Mouse (Mus musculus) liver, embryonic 12.5 days (tissue): ENCODE measurements at regions not wholly inside any gene's neighbourhood (a gene's known extent, or its start where the extent isn't known, plus 50 kb on each side); places are given as distances from the start of the nearest gene placed in this dataset.

Experiments
- ATAC-seq: fragments of 200-750 bp; cut with Nextera tagmentation; 2 replicates; pipeline ENCODE4 v1.8.0; 2017; ENCODE audit warnings: moderate number of reproducible peaks, mild to moderate bottlenecking, moderate library complexity
- H3K27ac ChIP-seq: fragments of 300-500 bp; sonication (generic); 2 replicates; pipeline ENCODE4 v1.5.1; 2016; ENCODE audit warnings: mild to moderate bottlenecking
- H3K27me3 ChIP-seq: fragments of 300-500 bp; sonication (generic); replicated peaks from 2 replicates; pipeline ENCODE4 v1.6.1; 2016; ENCODE audit warnings: mild to moderate bottlenecking, moderate library complexity
- H3K36me3 ChIP-seq: fragments of 300-500 bp; sonication (generic); 2 replicates; pipeline ENCODE4 v1.6.1; 2016; ENCODE audit warnings: mild to moderate bottlenecking, moderate library complexity
- H3K4me1 ChIP-seq: fragments of 300-500 bp; sonication (generic); 2 replicates; pipeline ENCODE4 v1.6.1; 2016
- H3K4me2 ChIP-seq: fragments of 300-500 bp; sonication (generic); 2 replicates; pipeline ENCODE4 v1.6.1; 2016; ENCODE audit warnings: mild to moderate bottlenecking, moderate library complexity
- H3K4me3 ChIP-seq: fragments of 300-500 bp; sonication (generic); 2 replicates; pipeline ENCODE4 v1.5.1; 2016; ENCODE audit warnings: mild to moderate bottlenecking, moderate library complexity
- H3K9ac ChIP-seq: fragments of 300-500 bp; sonication (generic); 2 replicates; pipeline ENCODE4 v1.6.1; 2016; ENCODE audit warnings: mild to moderate bottlenecking, moderate library complexity
- H3K9me3 ChIP-seq: fragments of 300-500 bp; sonication (generic); replicated peaks from 2 replicates; pipeline ENCODE4 v1.6.1; 2016; ENCODE audit warnings: mild to moderate bottlenecking, moderate library complexity
- WGBS: fragments of 180-500 bp; shearing (Covaris S2); methylation state at CpG from one replicate; pipeline ENCODE4 v1.1.7; 2016; ENCODE audit not compliant: insufficient replicate concordance; 5-methylcytosine and 5-hydroxymethylcytosine counted together

GRCm38 (mm10) chr13:99052076-99052475, 67.7 kb upstream of the 1700024P04Rik start:
- Histone ChIP-seq H3K4me3 (no peak overlapping the region), H3K27me3 (peaks cover 21% of the 10 kb centered on the region), H3K36me3 (no peaks in the 10 kb centered on the region), H3K4me1 (no peaks in the 10 kb centered on the region), H3K4me2 (no peak overlapping the region), H3K27ac (no peak overlapping the region), H3K9ac (no peak overlapping the region), H3K9me3 (no peaks in the 10 kb centered on the region)
- 56% methylated on average over 1 of the region's 1 CpGs for WGBS
- no peak for ATAC-seq

GRCm38 (mm10) chr13:99049699-99050098, 65.3 kb upstream of the 1700024P04Rik start:
- H3K4me3 ChIP-seq, result no peak overlapping the region
- no peaks in the 10 kb centered on the region for H3K36me3 ChIP-seq

DNA sequence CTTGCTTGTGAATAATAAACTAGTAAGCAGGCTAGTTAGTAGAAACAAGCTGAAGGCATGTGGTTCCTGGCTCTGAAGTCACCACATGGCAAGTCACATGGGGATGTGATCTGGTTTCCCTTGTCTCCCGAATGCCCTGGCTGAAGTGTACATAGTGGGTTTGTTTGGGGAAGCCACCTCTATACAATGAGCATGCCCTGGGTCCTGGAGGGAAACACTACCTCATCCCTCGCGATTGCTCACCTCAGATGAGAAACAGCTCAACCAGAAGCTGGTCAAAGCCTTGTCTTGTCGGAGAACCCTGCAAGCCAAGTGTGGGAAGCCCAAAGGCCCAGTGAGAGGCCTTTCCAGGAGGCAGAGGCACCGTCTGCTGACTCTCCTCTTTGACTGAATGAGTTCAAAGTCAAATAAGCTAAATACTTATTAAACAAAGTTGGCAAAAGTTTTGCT, 64.3 kb upstream of the 1700024P04Rik start:
- no peaks in the 10 kb centered on the region for H3K36me3 ChIP-seq
- H3K4me2 ChIP-seq, result no peak overlapping the region
- no peak overlapping the region for H3K27ac ChIP-seq
- 65% methylated on average over 5 of the region's 5 CpGs for WGBS
- no peaks in the 10 kb centered on the region for H3K9me3 ChIP-seq
- H3K4me1 ChIP-seq, result no peaks in the 10 kb centered on the region
- H3K27me3 ChIP-seq, result peaks cover 7% of the 10 kb centered on the region; the same call in 1 of the 2 replicates
- no peak for ATAC-seq
- H3K9ac ChIP-seq, result no peak overlapping the region
- no peak overlapping the region for H3K4me3 ChIP-seq

More at GRCm38 (mm10) chr13:99049699-99050098, 65.3 kb upstream of the 1700024P04Rik start:
- no peak overlapping the region for H3K9ac ChIP-seq
- H3K4me2 ChIP-seq, result no peak overlapping the region
- H3K27ac ChIP-seq, result no peak overlapping the region
- ATAC-seq, result no peak
- WGBS, result 54% methylated on average over 4 of the region's 4 CpGs
- H3K4me1 ChIP-seq, result no peaks in the 10 kb centered on the region
- H3K27me3 ChIP-seq, result peaks cover 17% of the 10 kb centered on the region
- no peaks in the 10 kb centered on the region for H3K9me3 ChIP-seq

DNA sequence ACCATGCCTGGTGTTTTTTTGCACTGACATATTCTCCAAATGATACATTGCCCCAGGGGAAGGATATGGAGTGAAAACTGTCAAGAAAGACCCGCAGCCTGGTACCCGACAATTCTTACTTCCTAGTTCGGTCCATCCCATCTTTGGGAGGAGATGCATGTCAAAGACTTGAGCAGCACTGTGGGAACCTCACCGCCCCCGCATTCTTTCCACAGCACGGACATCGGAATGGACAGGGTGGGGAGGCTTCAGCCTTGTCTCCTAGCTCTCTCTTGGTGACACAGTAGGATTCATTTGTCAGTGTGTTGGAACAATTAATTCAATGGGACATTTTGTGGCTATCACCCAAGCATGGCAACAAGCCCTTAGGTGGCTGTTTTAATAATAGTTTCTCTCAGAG, 62.9 kb upstream of the 1700024P04Rik start:
- Histone ChIP-seq H3K27me3 (peaks cover 7% of the 10 kb centered on the region; the same call in 1 of the 2 replicates), H3K27ac (no peak overlapping the region), H3K36me3 (no peaks in the 10 kb centered on the region), H3K9ac (no peak overlapping the region), H3K4me1 (no peaks in the 10 kb centered on the region), H3K4me2 (no peak overlapping the region), H3K4me3 (no peak overlapping the region), H3K9me3 (no peaks in the 10 kb centered on the region)
- no peak for ATAC-seq
- 80% methylated on average over 7 of the region's 7 CpGs for WGBS

DNA sequence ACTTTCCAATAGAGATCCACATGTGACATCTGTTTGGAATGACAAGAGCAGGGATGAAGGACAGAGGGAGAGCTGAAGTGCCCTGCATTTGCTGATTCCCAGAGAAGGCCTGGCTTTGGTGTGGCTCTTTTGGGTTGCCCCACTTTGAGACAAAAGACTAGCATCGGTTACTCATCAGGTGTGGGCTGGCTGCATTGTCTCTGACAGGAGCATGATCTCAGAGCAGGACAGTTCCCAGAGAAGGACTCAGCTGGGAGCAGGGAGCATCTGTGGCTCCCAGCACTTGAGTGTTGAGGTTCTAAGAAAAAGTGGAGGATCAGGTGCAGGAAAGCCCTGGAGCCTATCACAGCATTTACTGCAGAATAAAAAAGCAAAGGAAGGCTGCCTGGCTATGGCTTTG, 62.4 kb upstream of the 1700024P04Rik start:
- no peak for ATAC-seq
- H3K27ac ChIP-seq, result no peak overlapping the region
- H3K4me1 ChIP-seq, result no peaks in the 10 kb centered on the region
- H3K9me3 ChIP-seq, result no peaks in the 10 kb centered on the region
- no peak overlapping the region for H3K4me3 ChIP-seq
- 86% methylated on average over 1 of the region's 1 CpGs for WGBS
- no peak overlapping the region for H3K4me2 ChIP-seq
- H3K9ac ChIP-seq, result no peak overlapping the region
- peaks cover 7% of the 10 kb centered on the region; the same call in 1 of the 2 replicates for H3K27me3 ChIP-seq
- H3K36me3 ChIP-seq, result no peaks in the 10 kb centered on the region

GRCm38 (mm10) chr13:99042086-99042485, 57.7 kb upstream of the 1700024P04Rik start:
- WGBS, result 69% methylated on average over 6 of the region's 6 CpGs
- no peak overlapping the region for H3K9ac ChIP-seq
- H3K4me1 ChIP-seq, result no peaks in the 10 kb centered on the region
- no peak for ATAC-seq
- no peak overlapping the region for H3K27ac ChIP-seq
- no peaks in the 10 kb centered on the region for H3K9me3 ChIP-seq
- no peak overlapping the region for H3K4me2 ChIP-seq
- H3K4me3 ChIP-seq, result no peak overlapping the region
- no peaks in the 10 kb centered on the region for H3K36me3 ChIP-seq
- peaks cover 7% of the 10 kb centered on the region; the same call in 1 of the 2 replicates for H3K27me3 ChIP-seq

DNA sequence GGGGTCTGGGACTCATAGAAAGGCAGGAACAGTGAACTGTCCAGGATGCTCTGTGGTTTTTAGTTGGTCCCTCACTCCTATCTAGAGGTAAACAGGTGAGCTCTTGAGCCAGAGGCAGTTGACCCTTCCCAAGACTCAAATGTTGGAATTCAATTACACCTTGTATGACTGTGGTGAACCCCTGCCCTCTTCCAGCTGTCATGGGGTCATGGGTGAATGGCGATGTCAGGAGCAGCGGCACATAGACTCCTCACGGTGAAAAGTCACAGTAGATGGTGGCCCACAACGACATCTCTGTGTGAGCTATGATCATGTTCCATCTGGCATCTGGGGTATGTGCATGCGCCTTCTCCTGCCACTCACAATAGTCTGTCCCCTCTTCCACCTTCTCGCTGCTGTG, 56.9 kb upstream of the 1700024P04Rik start:
- WGBS, result 83% methylated on average over 6 of the region's 6 CpGs
- ATAC-seq, result no peak
- H3K4me3 ChIP-seq, result no peak overlapping the region
- H3K27ac ChIP-seq, result no peak overlapping the region
- no peaks in the 10 kb centered on the region for H3K27me3 ChIP-seq
- no peaks in the 10 kb centered on the region for H3K36me3 ChIP-seq
- no peaks in the 10 kb centered on the region for H3K4me1 ChIP-seq
- H3K9me3 ChIP-seq, result no peaks in the 10 kb centered on the region
- H3K9ac ChIP-seq, result no peak overlapping the region
- H3K4me2 ChIP-seq, result no peak overlapping the region

DNA sequence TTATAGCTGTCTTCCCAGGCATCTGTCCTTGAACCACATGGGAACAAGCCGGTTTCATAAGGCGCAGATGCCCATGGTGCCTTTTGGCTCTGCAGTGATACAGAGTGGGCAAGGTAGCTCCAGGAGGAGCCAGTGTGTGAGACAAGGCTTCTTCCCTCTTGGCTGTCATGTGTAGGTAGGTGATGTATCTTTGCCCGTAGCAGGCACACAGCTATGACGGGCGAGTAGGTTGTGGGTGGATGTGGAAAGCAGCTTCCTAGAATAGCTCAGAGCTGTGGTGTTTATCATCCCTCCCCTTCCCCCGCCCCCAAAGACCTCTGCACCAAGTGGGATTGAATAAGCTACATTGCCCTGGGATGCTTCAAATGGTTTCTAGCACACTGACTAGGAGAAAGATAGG, 56.5 kb upstream of the 1700024P04Rik start:
- 64% methylated on average over 6 of the region's 6 CpGs for WGBS

GRCm38 (mm10) chr13:99040171-99040570, 55.8 kb upstream of the 1700024P04Rik start:
- H3K9ac ChIP-seq, result no peak overlapping the region
- H3K4me3 ChIP-seq, result no peak overlapping the region
- no peaks in the 10 kb centered on the region for H3K27me3 ChIP-seq
- H3K36me3 ChIP-seq, result no peaks in the 10 kb centered on the region
- H3K27ac ChIP-seq, result no peak overlapping the region
- H3K4me2 ChIP-seq, result no peak overlapping the region
- WGBS, result 49% methylated on average over 4 of the region's 4 CpGs
- no peaks in the 10 kb centered on the region for H3K9me3 ChIP-seq
- ATAC-seq, result no peak
- H3K4me1 ChIP-seq, result no peaks in the 10 kb centered on the region

More for the DNA sequence above, 56.5 kb upstream of the 1700024P04Rik start:
- no peaks in the 10 kb centered on the region for H3K36me3 ChIP-seq
- no peak for ATAC-seq
- H3K4me1 ChIP-seq, result no peaks in the 10 kb centered on the region
- H3K9ac ChIP-seq, result no peak overlapping the region
- H3K4me3 ChIP-seq, result no peak overlapping the region
- H3K9me3 ChIP-seq, result no peaks in the 10 kb centered on the region
- no peak overlapping the region for H3K4me2 ChIP-seq
- no peaks in the 10 kb centered on the region for H3K27me3 ChIP-seq
- no peak overlapping the region for H3K27ac ChIP-seq

DNA sequence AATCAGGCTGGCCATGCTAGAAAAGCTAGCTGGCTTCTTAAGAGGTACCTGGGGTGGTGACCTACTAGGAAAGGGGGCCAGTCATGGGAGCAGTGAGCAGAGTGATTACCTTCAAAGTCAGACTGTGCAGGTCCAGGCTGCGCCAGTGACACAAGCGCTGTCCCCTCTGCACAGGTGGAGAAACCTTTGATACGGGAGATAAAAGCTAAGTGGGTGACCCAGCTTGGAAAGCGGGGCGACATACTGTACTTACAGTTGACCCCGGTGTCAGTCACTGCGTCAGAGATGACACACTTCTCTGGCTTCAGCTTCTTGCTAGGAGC, 54.7 kb upstream of the 1700024P04Rik start:
- no peak overlapping the region for H3K4me3 ChIP-seq
- no peaks in the 10 kb centered on the region for H3K27me3 ChIP-seq
- H3K9me3 ChIP-seq, result no peaks in the 10 kb centered on the region
- H3K27ac ChIP-seq, result no peak overlapping the region
- H3K4me1 ChIP-seq, result no peaks in the 10 kb centered on the region
- ATAC-seq, result no peak
- no peaks in the 10 kb centered on the region for H3K36me3 ChIP-seq
- H3K9ac ChIP-seq, result no peak overlapping the region
- WGBS, result 77% methylated on average over 7 of the region's 7 CpGs
- H3K4me2 ChIP-seq, result no peak overlapping the region

- no peak for ATAC-seq
- H3K9ac ChIP-seq, result no peak overlapping the region
- no peaks in the 10 kb centered on the region for H3K36me3 ChIP-seq
- no peak overlapping the region for H3K4me2 ChIP-seq
- 54% methylated on average over 15 of the region's 15 CpGs for WGBS
- no peaks in the 10 kb centered on the region for H3K9me3 ChIP-seq
- no peak overlapping the region for H3K4me3 ChIP-seq
- H3K27ac ChIP-seq, result no peak overlapping the region
- no peaks in the 10 kb centered on the region for H3K27me3 ChIP-seq
- H3K4me1 ChIP-seq, result no peaks in the 10 kb centered on the region
Measured at GRCm38 (mm10) chr13:99038198-99039062, 54.1 kb upstream of the 1700024P04Rik start.

GRCm38 (mm10) chr13:99037131-99037530, 52.8 kb upstream of the 1700024P04Rik start:
- Histone ChIP-seq H3K36me3 (no peaks in the 10 kb centered on the region), H3K27ac (no peak overlapping the region), H3K4me2 (no peak overlapping the region), H3K4me3 (no peak overlapping the region), H3K27me3 (no peaks in the 10 kb centered on the region), H3K9ac (no peak overlapping the region), H3K4me1 (no peaks in the 10 kb centered on the region), H3K9me3 (no peaks in the 10 kb centered on the region)
- 75% methylated on average over 4 of the region's 4 CpGs for WGBS
- 0 out of 2 replicates have a peak, but pooled peaks have one; percentile 19 for ATAC-seq
